Mouse (Mus musculus) E14TG2a.4 (cell line): ENCODE measurements around the gene Pde6h.

Experiments
- CTCF ChIP-seq: conservative IDR thresholded peaks from 2 replicates; pipeline ENCODE4 v1.5.1; 2014; ENCODE audit warnings: low read length
- POU5F1 ChIP-seq: IDR thresholded peaks from 2 replicates; pipeline ENCODE4 v1.6.1; 2014; ENCODE audit warnings: low read length, borderline replicate concordance

- no peak for TF ChIP-seq CTCF
- TF ChIP-seq POU5F1 = no peak
These were observed 39.7 kb upstream of the Pde6h start for GRCm38 (mm10) chr6:136883961-136884360.
